Mouse (Mus musculus) testis, adult 2 months (tissue): Measurements from ENCODE around the gene Limd2.

Experiments
- CTCF ChIP-seq: fragments of 200-500 bp; IDR thresholded peaks from 2 replicates; pipeline ENCODE4 v1.5.1; 2012; ENCODE audit warnings: low read depth, mild to moderate bottlenecking, inconsistent platforms, low read length, moderate library complexity; ENCODE audit not compliant: control insufficient read depth, insufficient read depth, insufficient replicate concordance
- POLR2A ChIP-seq: fragments of 200-500 bp; IDR thresholded peaks from 2 replicates; pipeline ENCODE4 v1.6.1; 2012; ENCODE audit warnings: low read depth, mild to moderate bottlenecking, inconsistent platforms, low read length, moderate library complexity; ENCODE audit not compliant: control insufficient read depth

DNA sequence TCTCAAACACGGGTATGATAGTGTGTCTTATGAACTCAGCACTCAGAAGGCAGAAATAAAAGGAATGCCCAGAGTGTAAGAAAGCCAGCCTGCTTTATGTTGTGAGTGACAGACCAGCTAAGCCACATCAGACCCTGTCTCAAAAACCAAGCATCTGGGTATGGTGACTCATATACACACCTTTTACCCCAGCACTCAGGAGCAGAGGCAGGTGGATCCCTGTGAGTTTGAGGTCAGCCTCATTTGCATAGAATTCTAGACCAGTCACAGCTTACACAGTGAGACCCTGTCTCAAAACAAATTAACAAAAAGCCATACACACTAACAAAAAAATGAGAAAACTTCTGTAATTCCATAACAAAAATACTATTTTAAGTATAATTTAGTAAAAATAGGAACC lies 34.8 kb downstream of the Limd2 start:
- no peak for TF ChIP-seq CTCF
- no peak for TF ChIP-seq POLR2A
